Mouse (Mus musculus) midbrain, embryonic 11.5 days (tissue): ENCODE data around the gene Ppm1f. TPM values are rescaled to one million over a fixed set of nuclear protein-coding genes. Genes with fewer than 3 reads are reported as not detected.

ENCODE experiments used
- ATAC-seq: fragments of 200-750 bp; cut with Nextera tagmentation; 2 replicates; pipeline ENCODE4 v1.8.0; 2017; ENCODE audit warnings: moderate TSS enrichment, moderate library complexity; ENCODE audit not compliant: low FRiP score
- DNase-seq: peaks from one replicate; pipeline ENCODE4 v3.0.0; 2015; ENCODE audit warnings: low spot score; ENCODE audit errors: missing footprints
- H3K27ac ChIP-seq: fragments of 300-500 bp; sonication (generic); 2 replicates; pipeline ENCODE4 v1.5.1; 2014; ENCODE audit warnings: low read depth, low read length
- H3K27me3 ChIP-seq: fragments of 300-500 bp; sonication (generic); 2 replicates; pipeline ENCODE4 v1.6.1; 2014; ENCODE audit warnings: mild to moderate bottlenecking, low read length, moderate library complexity, mixed read lengths; ENCODE audit not compliant: control insufficient read depth, insufficient read depth
- H3K36me3 ChIP-seq: fragments of 300-500 bp; sonication (generic); 2 replicates; pipeline ENCODE4 v1.6.1; 2014; ENCODE audit warnings: mild to moderate bottlenecking, low read length, moderate library complexity, mixed read lengths; ENCODE audit not compliant: control insufficient read depth, insufficient read depth
- H3K4me1 ChIP-seq: fragments of 300-500 bp; sonication (generic); 2 replicates; pipeline ENCODE4 v1.6.1; 2014; ENCODE audit warnings: low read length; ENCODE audit not compliant: control insufficient read depth, insufficient read depth
- H3K4me2 ChIP-seq: fragments of 300-500 bp; sonication (generic); 2 replicates; pipeline ENCODE4 v1.6.1; 2014; ENCODE audit warnings: mild to moderate bottlenecking, moderate library complexity
- H3K4me3 ChIP-seq: fragments of 300-500 bp; sonication (generic); 2 replicates; pipeline ENCODE4 v1.5.1; 2014; ENCODE audit warnings: low read depth, low read length
- H3K9ac ChIP-seq: fragments of 300-500 bp; sonication (generic); 2 replicates; pipeline ENCODE4 v1.6.1; 2014; ENCODE audit warnings: low read length
- H3K9me3 ChIP-seq: fragments of 300-500 bp; sonication (generic); 2 replicates; pipeline ENCODE4 v1.6.1; 2016; ENCODE audit warnings: low read length; ENCODE audit not compliant: control insufficient read depth
- polyA plus RNA-seq: library from polyadenylated mRNA; unstranded; fragments of >200 nt; fragmentation: Nextera tagmentation; extraction: Ambion mirVana; gene quantifications from 2 replicates; pipeline ENCODE4 v1.2.1, GENCODE M21; 2014

Gene Ppm1f
- polyA plus RNA-seq, 1 experiment from 2014 or later, result 16.9 TPM

DNA sequence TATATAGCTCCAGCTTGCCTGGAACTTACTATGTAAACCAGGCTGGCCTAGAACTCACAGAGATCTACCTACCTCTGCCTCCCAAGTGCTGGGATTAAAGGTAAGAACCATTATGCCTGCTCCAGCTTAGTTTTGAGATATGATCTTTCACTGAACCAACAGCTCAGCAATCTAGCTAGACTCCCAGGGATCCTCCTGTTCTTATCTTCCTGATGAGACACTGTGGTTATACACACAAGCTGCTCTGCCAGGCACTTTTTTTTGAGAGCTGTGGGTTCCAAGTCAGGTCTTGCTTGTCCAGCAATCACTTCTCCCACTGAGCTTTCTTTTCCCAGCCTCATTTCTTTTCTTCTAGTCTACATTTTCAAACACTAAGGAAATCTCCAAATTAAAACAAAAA lies 70.0 kb downstream of the Ppm1f start:
- DNase-seq (no peak), ATAC-seq (no peak)
- Histone ChIP-seq H3K4me3 (no peak overlapping the region), H3K27me3 (no peaks in the 10 kb centered on the region), H3K4me2 (no peak overlapping the region), H3K9ac (no peak overlapping the region), H3K9me3 (no peaks in the 10 kb centered on the region), H3K27ac (no peak overlapping the region), H3K4me1 (no peaks in the 10 kb centered on the region), H3K36me3 (no peaks in the 10 kb centered on the region)

Other genes starting within 250 kb of the Ppm1f start
- not detected in 2 replicates for gene Olfr19, start 220.1 kb upstream of the Ppm1f start, polyA plus RNA-seq
- 1.9 and 2.2 TPM in 2 replicates for gene Spag6l, start 67.0 kb upstream of the Ppm1f start, polyA plus RNA-seq
- not detected in 2 replicates for gene Igll1, start 32.5 kb upstream of the Ppm1f start, polyA plus RNA-seq
- gene Top3b, start 25.7 kb upstream of the Ppm1f start, polyA plus RNA-seq, result 50.0 and 56.7 TPM in 2 replicates
- gene Vpreb1, start 25.6 kb upstream of the Ppm1f start, polyA plus RNA-seq, result 0.96 and 1.5 TPM in 2 replicates
- 198 and 214 TPM in 2 replicates for gene Mapk1, start 86.9 kb downstream of the Ppm1f start, polyA plus RNA-seq
- gene Ypel1, start 173.2 kb downstream of the Ppm1f start, polyA plus RNA-seq, result 123 and 127 TPM in 2 replicates
- 142 and 147 TPM in 2 replicates for gene Ppil2, start 214.8 kb downstream of the Ppm1f start, polyA plus RNA-seq
- 94.9 and 108 TPM in 2 replicates for gene 2610318N02Rik, start 228.7 kb downstream of the Ppm1f start, polyA plus RNA-seq
- 59.7 and 62.9 TPM in 2 replicates for gene Sdf2l1, start 235.9 kb downstream of the Ppm1f start, polyA plus RNA-seq
- 6.8 and 9.2 TPM in 2 replicates for gene Ydjc, start 248.2 kb downstream of the Ppm1f start, polyA plus RNA-seq